Mouse (Mus musculus) small intestine, adult 2 months (tissue): ENCODE measurements around the gene Snx15.

ENCODE experiments used
- CTCF ChIP-seq: fragments of 200-500 bp; IDR thresholded peaks from 2 replicates; pipeline ENCODE4 v1.5.1; 2012; ENCODE audit warnings: low read depth, mild to moderate bottlenecking, control low read depth, inconsistent platforms, low read length, moderate library complexity, mixed read lengths; ENCODE audit not compliant: insufficient replicate concordance, insufficient read length; ENCODE audit errors: extremely low read depth
- POLR2A ChIP-seq: fragments of 200-500 bp; IDR thresholded peaks from 2 replicates; pipeline ENCODE4 v1.6.1; 2012; ENCODE audit warnings: low read depth, mild to moderate bottlenecking, control low read depth, inconsistent platforms, low read length, moderate library complexity

DNA sequence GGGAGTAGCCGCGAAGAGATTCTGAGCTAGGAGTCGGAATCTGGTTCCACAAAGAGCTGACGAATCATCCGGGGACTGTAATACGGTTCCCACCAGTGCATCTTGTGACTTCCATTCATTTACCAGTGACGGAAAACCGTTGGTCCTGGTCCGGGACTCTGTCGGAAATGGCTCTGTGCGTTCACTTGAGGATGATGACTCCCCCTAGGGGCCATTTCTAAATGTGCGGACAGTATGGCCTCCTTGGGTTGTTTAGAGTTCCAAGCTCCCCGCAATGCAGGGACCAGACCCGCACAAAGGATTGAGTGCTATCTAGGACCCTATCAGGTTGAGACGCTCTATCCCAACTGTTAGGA is 13.3 kb upstream of the Snx15 start, which contains the start of gene Arl2:
- peak; percentile 65; the same call in 1 of the 2 replicates for TF ChIP-seq CTCF
- 0 out of 2 replicates have a peak, but pooled peaks have one; percentile 12 for TF ChIP-seq POLR2A
